Mouse (Mus musculus) monocyte, adult 5-6 weeks (primary cell): ENCODE measurements at regions not wholly inside any gene's neighbourhood (a gene's known extent, or its start where the extent isn't known, plus 50 kb on each side); places are given as distances from the start of the nearest gene placed in this dataset.
"Not testable (repeated sequence)": the region's sequence is repeated elsewhere in the genome, so short reads cannot be mapped to it uniquely, and the experiment has no call there.

Experiments
- ATAC-seq: fragments of 153-309, 156-312 bp; replicated peaks from 2 replicates; pipeline ENCODE4 v1.8.0; 2017; ENCODE audit warnings: mild to moderate bottlenecking; ENCODE audit not compliant: low TSS enrichment, insufficient number of reproducible peaks, severe bottlenecking, poor library complexity, low FRiP score

GRCm38 (mm10) chr2:78311766-78312491 lies 365.8 kb upstream of the Cwc22 start:
- ATAC-seq = no peak

- ATAC-seq = no peak
Observed at GRCm38 (mm10) chr2:78309361-78309760, 363.2 kb upstream of the Cwc22 start.

GRCm38 (mm10) chr2:78306897-78307296 lies 360.7 kb upstream of the Cwc22 start:
- ATAC-seq = no peak

- no peak for ATAC-seq
Observed at GRCm38 (mm10) chr2:78291665-78292064, 345.5 kb upstream of the Cwc22 start.

- ATAC-seq = no peak
Observed at GRCm38 (mm10) chr2:78284806-78285205, 338.6 kb upstream of the Cwc22 start.

GRCm38 (mm10) chr2:78283605-78284004 lies 337.4 kb upstream of the Cwc22 start:
- no peak for ATAC-seq

- not testable (repeated sequence) for ATAC-seq
Observed at GRCm38 (mm10) chr2:78281846-78282245, 335.7 kb upstream of the Cwc22 start.

- no peak for ATAC-seq
Observed at GRCm38 (mm10) chr2:78280219-78280915, 334.2 kb upstream of the Cwc22 start.

GRCm38 (mm10) chr2:78279382-78280056 lies 333.3 kb upstream of the Cwc22 start:
- no peak for ATAC-seq

- no peak for ATAC-seq
Observed at GRCm38 (mm10) chr2:78278630-78279029, 332.5 kb upstream of the Cwc22 start.

- no peak for ATAC-seq
Observed at GRCm38 (mm10) chr2:78277699-78278098, 331.5 kb upstream of the Cwc22 start.

- ATAC-seq = no peak
Observed at GRCm38 (mm10) chr2:78274122-78274521, 327.9 kb upstream of the Cwc22 start.

- ATAC-seq = no peak
Observed at GRCm38 (mm10) chr2:78268705-78269104, 322.5 kb upstream of the Cwc22 start.

- no peak for ATAC-seq
Observed at GRCm38 (mm10) chr2:78267527-78268375, 321.6 kb upstream of the Cwc22 start.

GRCm38 (mm10) chr2:78253601-78254097 lies 307.5 kb upstream of the Cwc22 start:
- no peak for ATAC-seq

GRCm38 (mm10) chr2:78246354-78246753 lies 300.2 kb upstream of the Cwc22 start:
- no peak for ATAC-seq

GRCm38 (mm10) chr2:78240299-78240698 lies 294.1 kb upstream of the Cwc22 start:
- ATAC-seq = no peak

- not testable (repeated sequence) for ATAC-seq
Observed at GRCm38 (mm10) chr2:78225383-78226100, 279.4 kb upstream of the Cwc22 start.
